Mouse (Mus musculus) olfactory bulb, adult 2 months (tissue): ENCODE data around the gene Dqx1. TPM values are rescaled to one million over a fixed set of nuclear protein-coding genes. Genes with fewer than 3 reads are reported as not detected.

Source experiments
- H3K27ac ChIP-seq: fragments of 200-500 bp; 2 replicates; pipeline ENCODE4 v1.5.1; 2012; ENCODE audit warnings: low read depth, low read length; ENCODE audit not compliant: insufficient read depth
- H3K4me1 ChIP-seq: fragments of 200-500 bp; 2 replicates; pipeline ENCODE4 v1.6.1; 2012; ENCODE audit warnings: low read length; ENCODE audit not compliant: control insufficient read depth, insufficient read depth
- H3K4me3 ChIP-seq: fragments of 200-500 bp; 2 replicates; pipeline ENCODE4 v1.5.1; 2012; ENCODE audit warnings: mild to moderate bottlenecking, low read depth, low read length, moderate library complexity; ENCODE audit not compliant: insufficient read depth
- CTCF ChIP-seq: fragments of 200-500 bp; IDR thresholded peaks from 2 replicates; pipeline ENCODE4 v1.5.1; 2012; ENCODE audit warnings: low read depth, mild to moderate bottlenecking, low read length, moderate library complexity; ENCODE audit not compliant: insufficient read depth
- POLR2A ChIP-seq: fragments of 200-500 bp; IDR thresholded peaks from 2 replicates; pipeline ENCODE4 v1.6.1; 2012; ENCODE audit warnings: mild to moderate bottlenecking, low read depth, low read length, moderate library complexity; ENCODE audit not compliant: insufficient read depth
- WGBS: fragments of 180-500 bp; shearing (Covaris S2); methylation state at CpG from one replicate; pipeline ENCODE4 v1.1.7; 2018; 5-methylcytosine and 5-hydroxymethylcytosine counted together
- polyA plus RNA-seq: library from polyadenylated mRNA; stranded (reverse); fragments of >200 nt; gene quantifications from 2 replicates; pipeline ENCODE4 v1.2.4, GENCODE M21; 2012; ENCODE audit warnings: low replicate concordance; ENCODE audit not compliant: missing spikeins, insufficient read depth, insufficient read length

Dqx1 gene
- polyA plus RNA-seq, 1 experiment, result not detected

GRCm38 (mm10) chr6:83029777-83030176 is 27.9 kb upstream of the Dqx1 start:
- 50% methylated on average over 10 of the region's 10 CpGs for WGBS
- TF ChIP-seq POLR2A (no peak), CTCF (no peak)

GRCm38 (mm10) chr6:83031111-83031510 is 26.5 kb upstream of the Dqx1 start:
- 66% methylated on average over 7 of the region's 7 CpGs for WGBS
- TF ChIP-seq POLR2A, result no peak
- no peak for TF ChIP-seq CTCF
- H3K4me1 ChIP-seq, result peaks cover 16% of the 10 kb centered on the region
- H3K4me3 ChIP-seq, result no peak overlapping the region
- no peak overlapping the region for H3K27ac ChIP-seq

More at GRCm38 (mm10) chr6:83029777-83030176, 27.9 kb upstream of the Dqx1 start:
- Histone ChIP-seq H3K4me3 (no peak overlapping the region), H3K27ac (no peak overlapping the region), H3K4me1 (peaks cover 16% of the 10 kb centered on the region)

GRCm38 (mm10) chr6:83031921-83032590 is 25.6 kb upstream of the Dqx1 start:
- Histone ChIP-seq H3K4me3 (no peak overlapping the region), H3K4me1 (peaks cover 16% of the 10 kb centered on the region), H3K27ac (no peak overlapping the region)
- WGBS, result 52% methylated on average over 18 of the region's 18 CpGs
- no peak for TF ChIP-seq POLR2A
- TF ChIP-seq CTCF, result no peak

- Histone ChIP-seq H3K4me3 (peak overlapping the region; percentile 35), H3K4me1 (peaks cover 16% of the 10 kb centered on the region), H3K27ac (no peak overlapping the region)
- WGBS, result 1% methylated on average over 31 of the region's 31 CpGs
- TF ChIP-seq POLR2A (no peak), CTCF (no peak)
These were observed 24.9 kb upstream of the Dqx1 start for GRCm38 (mm10) chr6:83032769-83033191.

- peak within 1 kb of the TSS; percentile 35 for H3K4me3 ChIP-seq
- no peak within 1 kb of the TSS for H3K27ac ChIP-seq
- TF ChIP-seq CTCF (no peak), POLR2A (no peak)
- WGBS, result 1% methylated on average over 51 of the region's 51 CpGs
- peaks cover 21% of the 10 kb centered on the region for H3K4me1 ChIP-seq
These were observed 24.1 kb upstream of the Dqx1 start, which contains the start of the genes Dok1 and Loxl3 for GRCm38 (mm10) chr6:83033249-83034185. Gene Dok1 (minus strand): TSS chr6:83033471. Gene Loxl3 (plus strand): TSS chr6:83034173.

- WGBS, result 42% methylated on average over 5 of the region's 5 CpGs
- H3K27ac ChIP-seq, result no peak overlapping the region
- no peak for TF ChIP-seq CTCF
- TF ChIP-seq POLR2A, result no peak
- H3K4me1 ChIP-seq, result peaks cover 25% of the 10 kb centered on the region
- H3K4me3 ChIP-seq, result peak overlapping the region; percentile 35; the same call in 1 of the 2 replicates
These were observed 23.1 kb upstream of the Dqx1 start for GRCm38 (mm10) chr6:83034463-83035055.

- no peak overlapping the region for H3K4me3 ChIP-seq
- TF ChIP-seq CTCF (no peak), POLR2A (no peak)
- H3K4me1 ChIP-seq, result peaks cover 25% of the 10 kb centered on the region
- no peak overlapping the region for H3K27ac ChIP-seq
- WGBS, result 89% methylated on average over 8 of the region's 8 CpGs
These were observed 20.5 kb upstream of the Dqx1 start for GRCm38 (mm10) chr6:83037188-83037587.

- WGBS, result 17% methylated on average over 24 of the region's 24 CpGs
- TF ChIP-seq CTCF (no peak), POLR2A (no peak)
- peaks cover 14% of the 10 kb centered on the region for H3K4me1 ChIP-seq
- peak overlapping the region; percentile 28 for H3K4me3 ChIP-seq
- no peak overlapping the region for H3K27ac ChIP-seq
These were observed 19.1 kb upstream of the Dqx1 start for GRCm38 (mm10) chr6:83038496-83039012.

- 86% methylated on average over 5 of the region's 5 CpGs for WGBS
- TF ChIP-seq POLR2A (no peak), CTCF (no peak)
- no peak overlapping the region for H3K4me3 ChIP-seq
- no peak overlapping the region for H3K27ac ChIP-seq
- H3K4me1 ChIP-seq, result peaks cover 9% of the 10 kb centered on the region
These were observed 17.0 kb upstream of the Dqx1 start for GRCm38 (mm10) chr6:83040601-83041000.
